Mouse (Mus musculus): Measurements from ENCODE around the gene Jpt1.

DNA sequence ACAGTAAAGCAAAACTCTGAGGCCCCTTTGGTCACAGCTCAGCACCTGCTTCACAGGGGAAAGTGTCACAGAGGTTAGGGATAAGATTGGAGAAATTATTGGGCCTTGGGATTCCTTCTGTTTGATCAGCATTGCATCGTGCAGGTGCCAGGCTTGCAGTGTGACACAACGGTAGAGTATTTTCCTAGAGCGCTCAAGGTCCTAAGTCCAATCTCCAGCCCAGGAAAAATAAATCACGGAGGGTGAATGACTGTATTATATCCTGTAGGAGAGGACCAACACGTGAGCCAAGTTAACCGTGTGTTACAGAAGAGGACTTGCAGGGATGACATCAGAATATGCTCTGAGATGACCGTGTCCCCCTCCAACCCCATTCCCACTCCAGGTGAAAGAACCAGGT, 64.0 kb downstream of the Jpt1 start:
- no peak for TF ChIP-seq CTCF (IDR thresholded peaks at IDR 0.05; ENCODE audit: insufficient read depth, low read length)
- no peak for TF ChIP-seq POLR2A (IDR thresholded peaks at IDR 0.05; ENCODE audit: borderline replicate concordance, extremely low read depth, low read depth, low read length)
